Mouse (Mus musculus) layer of hippocampus, postnatal 14 days (tissue): ENCODE measurements around the gene Peli3. TPM values are rescaled to one million over a fixed set of nuclear protein-coding genes. Genes with fewer than 3 reads are reported as not detected.

Experiments used
- DNase-seq, 2 experiments: peaks; one replicate each; pipeline ENCODE4 v3.0.0; 2021 to 2022; ENCODE audit warnings: low spot score in 2 of 2, mixed read lengths in 1 of 2
- total RNA-seq, 2 experiments: library from RNA; stranded (reverse); gene quantifications; 2 replicates each; pipeline ENCODE4 v1.2.3; 2021

Peli3 gene
- total RNA-seq, 2 experiments from 2014 or later, result 16.3 to 16.8 TPM

GRCm38 (mm10) chr19:4915924-4916603, 26.9 kb downstream of the Peli3 start:
- no peak for DNase-seq

- DNase-seq, result no peak
Measured at GRCm38 (mm10) chr19:4909376-4909775, 33.6 kb downstream of the Peli3 start.

GRCm38 (mm10) chr19:4908107-4908506, 34.8 kb downstream of the Peli3 start:
- DNase-seq, result no peak

GRCm38 (mm10) chr19:4905979-4906794, 36.7 kb downstream of the Peli3 start, which contains the start of gene Bbs1:
TSS of gene Bbs1 (minus strand) at chr19:4906628.
- peak; percentile 82 to 83 for DNase-seq

- no peak for DNase-seq
Measured at GRCm38 (mm10) chr19:4899888-4900287, 43.0 kb downstream of the Peli3 start.

GRCm38 (mm10) chr19:4898972-4899371, 44.0 kb downstream of the Peli3 start:
- no peak for DNase-seq

- DNase-seq, result no peak
Measured at GRCm38 (mm10) chr19:4896780-4897520, 46.0 kb downstream of the Peli3 start.

GRCm38 (mm10) chr19:4891798-4892197, 51.1 kb downstream of the Peli3 start:
- DNase-seq, result no peak

- DNase-seq, result no peak
Measured at GRCm38 (mm10) chr19:4889791-4890190, 53.1 kb downstream of the Peli3 start.

GRCm38 (mm10) chr19:4883961-4884360, 59.0 kb downstream of the Peli3 start:
- DNase-seq, result no peak

Other genes starting within 250 kb of the Peli3 start
- 1 to 10 TPM; 1.9 to 2.1 TPM for gene Gm960, start 244.5 kb downstream of the Peli3 start, total RNA-seq
- gene Sptbn2, start 232.0 kb downstream of the Peli3 start, total RNA-seq, result 100 to 1,000 TPM; 663 to 667 TPM
- gene Rbm4b, start 186.6 kb downstream of the Peli3 start, total RNA-seq, result 10 to 100 TPM; 14.3 to 14.4 TPM
- gene Rbm4, start 149.2 kb downstream of the Peli3 start, total RNA-seq, result 10 to 100 TPM; 72.9 to 74.7 TPM
- 10 to 100 TPM; 19.9 to 21.4 TPM for gene Gm21992, start 131.5 kb downstream of the Peli3 start, total RNA-seq
- 10 to 100 TPM; 56.1 to 57.2 TPM for gene Rbm14, start 131.5 kb downstream of the Peli3 start, total RNA-seq
- gene Ccs, start 103.8 kb downstream of the Peli3 start, total RNA-seq, result 10 to 100 TPM; 42.6 to 43.6 TPM
- 1 to 10 TPM; 2.0 TPM for gene Ccdc87, start 103.8 kb downstream of the Peli3 start, total RNA-seq
- 100 to 1,000 TPM; 103 to 125 TPM for gene Ctsf, start 88.0 kb downstream of the Peli3 start, total RNA-seq
- gene Actn3, start 65.2 kb downstream of the Peli3 start, total RNA-seq, result 1 to 10 TPM; 1.1 to 1.7 TPM
- 10 to 100 TPM; 25.9 to 26.8 TPM for gene Zdhhc24, start 64.5 kb downstream of the Peli3 start, total RNA-seq
- gene Bbs1, start 36.5 kb downstream of the Peli3 start, total RNA-seq, result 10 to 100 TPM; 38.4 TPM
- 10 to 100 TPM; 50.2 to 52.0 TPM for gene Dpp3, start 14.8 kb downstream of the Peli3 start, total RNA-seq
- 10 to 100 TPM; 58.9 to 60.7 TPM for gene Mrpl11, start 19.0 kb upstream of the Peli3 start, total RNA-seq
- gene Npas4, start 47.2 kb upstream of the Peli3 start, total RNA-seq, result 10 to 100 TPM in 1 of 2 experiments, 1 to 10 TPM in 1; 5.1 to 10.5 TPM
- 10 to 100 TPM; 16.8 to 17.3 TPM for gene Slc29a2, start 80.7 kb upstream of the Peli3 start, total RNA-seq
- 100 to 1,000 TPM; 124 to 127 TPM for gene B4gat1, start 95.7 kb upstream of the Peli3 start, total RNA-seq
- 10 to 100 TPM in 1 of 2 experiments, 1 to 10 TPM in 1; 5.9 to 10.6 TPM for gene AC124502.3, start 95.8 kb upstream of the Peli3 start, total RNA-seq
- gene Brms1, start 98.2 kb upstream of the Peli3 start, total RNA-seq, result 10 to 100 TPM; 10.8 to 12.9 TPM
- gene Rin1, start 107.4 kb upstream of the Peli3 start, total RNA-seq, result 10 to 100 TPM; 68.7 to 72.6 TPM
- gene Cd248, start 125.0 kb upstream of the Peli3 start, total RNA-seq, result 1 to 10 TPM; 6.5 to 7.7 TPM
- 100 to 1,000 TPM; 133 to 135 TPM for gene Tmem151a, start 142.4 kb upstream of the Peli3 start, total RNA-seq
- gene Yif1a, start 145.4 kb upstream of the Peli3 start, total RNA-seq, result 10 to 100 TPM; 25.8 to 28.0 TPM
- 100 to 1,000 TPM; 783 to 856 TPM for gene Cnih2, start 155.4 kb upstream of the Peli3 start, total RNA-seq
- 100 to 1,000 TPM; 177 to 181 TPM for gene Rab1b, start 163.9 kb upstream of the Peli3 start, total RNA-seq
- 100 to 1,000 TPM; 193 to 211 TPM for gene Klc2, start 175.4 kb upstream of the Peli3 start, total RNA-seq